Mouse (Mus musculus): Measurements from ENCODE around the gene Cfap221.

DNA sequence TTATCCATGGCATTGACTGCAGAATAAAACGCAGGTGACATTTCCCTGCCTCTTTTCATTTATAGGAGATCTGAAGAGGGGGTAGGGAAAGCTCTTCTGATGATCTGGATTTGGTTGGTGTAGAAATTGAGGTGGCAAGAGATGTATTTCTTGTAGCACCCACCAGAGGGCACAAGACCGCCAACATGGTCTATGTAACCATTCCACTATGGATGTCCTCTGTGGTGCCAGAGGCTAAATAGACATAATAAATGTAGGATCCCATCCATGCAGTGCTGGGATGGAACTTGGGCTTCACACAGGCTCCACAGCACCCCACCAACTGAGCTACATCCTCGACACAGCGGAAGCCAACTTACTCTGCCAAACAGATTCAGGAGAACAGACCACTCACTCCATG, 77.7 kb downstream of the Cfap221 start:
- no peak for TF ChIP-seq ZNF384 (IDR thresholded peaks at IDR 0.05; ENCODE audit: low read depth, low read length)
- no peak for TF ChIP-seq MAFK (IDR thresholded peaks at IDR 0.05; ENCODE audit: insufficient read depth, low read depth, low read length)
- no peak for TF ChIP-seq HCFC1 (IDR thresholded peaks at IDR 0.05; ENCODE audit: borderline replicate concordance, insufficient read depth, low read length)
- no peak for TF ChIP-seq ZC3H11A (IDR thresholded peaks at IDR 0.05; ENCODE audit: borderline replicate concordance, low read depth, low read length)
- no peak for TF ChIP-seq CHD2 (IDR thresholded peaks at IDR 0.05; ENCODE audit: low read depth, low read length)
